Mouse (Mus musculus) retina, embryonic 14.5 days (tissue): Measurements from ENCODE around the gene Hoxc8.
A peak's percentile ranks its signal among the peaks of the same experiment; 100 is the strongest.

Experiments used
- DNase-seq: peaks from one replicate; pipeline ENCODE4 v3.0.0-alpha.2; 2015; ENCODE audit warnings: low spot score

Hoxc8 gene

GRCm38 (mm10) chr15:103034043-103034806 is 43.8 kb downstream of the Hoxc8 start:
- peak; percentile 25 for DNase-seq

DNA sequence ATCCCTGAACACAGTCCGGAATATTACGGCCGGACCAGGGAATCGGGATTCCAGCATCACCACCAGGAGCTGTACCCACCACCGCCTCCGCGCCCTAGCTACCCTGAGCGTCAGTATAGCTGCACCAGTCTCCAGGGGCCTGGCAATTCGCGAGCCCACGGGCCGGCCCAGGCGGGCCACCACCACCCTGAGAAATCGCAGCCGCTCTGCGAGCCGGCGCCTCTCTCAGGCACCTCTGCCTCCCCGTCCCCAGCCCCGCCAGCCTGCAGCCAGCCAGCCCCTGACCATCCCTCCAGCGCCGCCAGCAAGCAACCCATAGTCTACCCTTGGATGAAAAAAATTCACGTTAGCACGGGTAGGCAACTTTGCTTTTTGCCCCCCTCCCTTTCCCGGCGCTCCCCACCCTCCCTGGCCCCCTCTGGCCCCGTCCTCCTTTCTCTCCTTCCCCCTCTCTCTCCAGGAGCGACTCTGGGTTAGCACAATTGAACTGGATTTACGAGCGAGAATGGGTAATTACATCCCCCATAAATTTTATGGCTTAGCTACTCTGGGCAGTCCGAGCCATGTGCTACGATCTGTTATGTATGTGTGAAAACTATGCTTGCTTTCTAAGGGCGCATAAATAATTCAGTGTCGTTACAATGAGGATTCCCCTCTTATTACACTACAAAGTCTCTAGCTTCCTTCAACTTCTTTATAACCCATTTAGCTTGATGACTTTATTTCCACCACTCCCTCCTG is 44.6 kb downstream of the Hoxc8 start:
- DNase-seq: no peak

- no peak for DNase-seq
Observed at GRCm38 (mm10) chr15:103035548-103035881, 45.1 kb downstream of the Hoxc8 start.

- no peak for DNase-seq
Observed at GRCm38 (mm10) chr15:103037579-103037978, 47.2 kb downstream of the Hoxc8 start.

DNA sequence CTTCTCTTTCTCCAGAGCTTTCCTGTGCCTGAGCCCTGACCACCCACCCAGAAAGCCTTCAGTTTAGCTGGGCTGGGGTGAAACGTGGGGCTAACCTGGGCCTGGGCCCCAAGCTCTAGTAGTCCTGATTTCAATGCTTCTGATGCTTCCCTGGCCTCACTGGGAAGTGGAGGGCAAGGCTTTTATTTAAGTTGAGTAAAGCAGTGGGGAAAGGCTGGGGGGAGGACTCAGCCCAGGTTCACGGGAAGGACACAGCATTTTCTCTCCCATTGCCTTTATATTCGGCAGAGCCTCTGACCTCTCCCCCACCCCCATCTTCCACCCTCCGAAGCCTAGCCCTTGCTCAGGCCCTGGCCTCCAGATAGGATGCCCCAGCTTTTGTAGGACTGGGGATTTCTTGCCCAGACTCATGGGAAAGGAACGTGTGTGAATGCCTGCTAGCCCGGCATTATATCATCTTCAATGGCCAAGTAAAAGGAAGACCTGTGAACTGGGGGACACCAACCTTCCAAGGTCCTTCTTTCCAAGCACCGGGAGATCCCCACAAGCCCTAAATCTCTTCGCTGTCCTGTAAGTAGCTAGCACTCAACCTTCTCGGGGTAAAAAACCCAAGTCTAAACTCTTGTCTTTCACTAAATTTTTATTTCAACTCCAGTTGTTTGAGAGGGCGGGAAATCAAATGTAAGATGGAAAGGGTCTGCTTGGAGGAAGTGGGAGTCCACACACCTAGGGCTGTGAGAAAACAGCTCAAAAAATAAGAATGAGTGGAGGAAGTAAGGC is 48.5 kb downstream of the Hoxc8 start:
- DNase-seq: no peak

DNA sequence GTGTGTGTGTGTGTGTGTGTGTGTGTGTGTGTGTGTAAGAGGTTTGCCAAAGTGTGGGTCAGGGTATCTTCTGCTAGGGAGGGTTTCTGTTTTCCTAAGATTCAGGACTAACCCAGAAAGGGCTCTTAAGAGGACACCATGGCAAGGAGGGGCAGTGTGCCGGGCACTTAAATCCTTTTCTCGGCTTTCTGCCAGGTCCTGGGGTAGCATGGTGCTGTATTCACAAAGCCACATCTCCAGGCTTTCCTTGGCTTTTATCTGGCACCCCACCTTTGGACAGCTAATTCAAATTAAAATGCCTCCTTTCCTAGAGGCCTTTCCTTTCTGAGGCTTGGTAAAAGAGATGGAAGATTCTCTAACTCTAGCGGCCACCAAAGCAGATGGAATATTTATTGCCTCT is 49.2 kb downstream of the Hoxc8 start:
- DNase-seq: no peak

GRCm38 (mm10) chr15:103040601-103041000 is 50.2 kb downstream of the Hoxc8 start:
- no peak for DNase-seq

GRCm38 (mm10) chr15:103041613-103042012 is 51.2 kb downstream of the Hoxc8 start:
- no peak for DNase-seq

- DNase-seq: no peak
Observed at GRCm38 (mm10) chr15:103042209-103042608, 51.8 kb downstream of the Hoxc8 start.
